ENCODE assay signal across 7 mouse cellular contexts in genomic region chr9:77911508-77912229, GRCm38 (mm10). TPM values are rescaled to one million over a fixed set of nuclear protein-coding genes. Genes with fewer than 3 reads are reported as not detected.
DNase-seq lines count a peak whose midpoint lies in the region; ATAC-seq and TF ChIP-seq lines count a peak whose summit lies in the region.

No protein-coding gene starts in this region.

- intact Hi-C loops in left cerebral cortex, postnatal 10 days (cut with DNase I): no loop called here

- H3K36me3 ChIP-seq in embryonic facial prominence, embryonic 10.5 days (replicated peaks): no peaks in the 10 kb centered on the region
- no peaks in the 10 kb centered on the region for H3K36me3 ChIP-seq in intestine, embryonic 15.5 days
- H3K36me3 ChIP-seq in midbrain, postnatal 0 days (ENCODE audit: insufficient read depth, low read length): no peaks in the 10 kb centered on the region

- peak overlapping the region; percentile 97 for H3K27ac ChIP-seq in embryonic facial prominence, embryonic 10.5 days (replicated peaks)
- peak overlapping the region; percentile 98 for H3K27ac ChIP-seq in intestine, embryonic 15.5 days
- peak overlapping the region; percentile 86; the same call in 1 of the 2 replicates for H3K27ac ChIP-seq in midbrain, postnatal 0 days (ENCODE audit: low read depth, low read length)

- peak overlapping the region; percentile 62 for H3K4me2 ChIP-seq in intestine, embryonic 15.5 days (replicated peaks)
- peak overlapping the region; percentile 64 for H3K4me2 ChIP-seq in midbrain, postnatal 0 days (ENCODE audit: low read depth, low read length, poor library complexity, severe bottlenecking)

- peak overlapping the region; percentile 82 for H3K9ac ChIP-seq in intestine, embryonic 15.5 days
- no peak overlapping the region for H3K9ac ChIP-seq in midbrain, postnatal 0 days (replicated peaks; ENCODE audit: low read length, poor library complexity, severe bottlenecking)

- WGBS in embryonic facial prominence, embryonic 10.5 days: 56% methylated on average over 7 of the region's 7 CpGs
- 26% methylated on average over 7 of the region's 7 CpGs for WGBS in intestine, embryonic 15.5 days
- 49% methylated on average over 7 of the region's 7 CpGs for WGBS in midbrain, postnatal 0 days

- peak overlapping the region; percentile 77 for H3K4me3 ChIP-seq in embryonic facial prominence, embryonic 10.5 days
- H3K4me3 ChIP-seq in intestine, embryonic 15.5 days (replicated peaks): peak overlapping the region; percentile 66
- peak overlapping the region; percentile 57 for H3K4me3 ChIP-seq in midbrain, postnatal 0 days (ENCODE audit: low read depth, low read length)

- H3K4me1 ChIP-seq in embryonic facial prominence, embryonic 10.5 days: peaks cover 31% of the 10 kb centered on the region
- peaks cover 6% of the 10 kb centered on the region for H3K4me1 ChIP-seq in intestine, embryonic 15.5 days (replicated peaks)
- no peaks in the 10 kb centered on the region for H3K4me1 ChIP-seq in midbrain, postnatal 0 days (ENCODE audit: insufficient read depth, low read length)

- H3K9me3 ChIP-seq in embryonic facial prominence, embryonic 10.5 days: no peaks in the 10 kb centered on the region
- H3K9me3 ChIP-seq in intestine, embryonic 15.5 days: no peaks in the 10 kb centered on the region
- no peaks in the 10 kb centered on the region for H3K9me3 ChIP-seq in midbrain, postnatal 0 days (ENCODE audit: low read length)

- peak; percentile 26 for DNase-seq in retina, postnatal 1 day
- DNase-seq in retina, embryonic 14.5 days (ENCODE audit: low spot score): no peak
- no peak for DNase-seq in embryonic facial prominence, embryonic 10.5 days (ENCODE audit: low spot score)
- no peak for DNase-seq in midbrain, postnatal 0 days (ENCODE audit: low spot score)
- DNase-seq in frontal cortex, postnatal 36 days (ENCODE audit: low spot score in 2 of 2): no peak
- no peak for DNase-seq in left cerebral cortex, postnatal 10 days (ENCODE audit: extremely low spot score in 1 of 2, low spot score in 2 of 2)

- TF ChIP-seq CTCF in midbrain, postnatal 0 days (IDR thresholded peaks at IDR 0.05): no peak

- ATAC-seq in intestine, embryonic 15.5 days: no peak
- no peak for ATAC-seq in midbrain, postnatal 0 days (ENCODE audit: low FRiP score)

- no peaks in the 10 kb centered on the region for H3K27me3 ChIP-seq in embryonic facial prominence, embryonic 10.5 days (replicated peaks; ENCODE audit: low read depth, poor library complexity, severe bottlenecking)
- no peaks in the 10 kb centered on the region for H3K27me3 ChIP-seq in intestine, embryonic 15.5 days (replicated peaks)
- H3K27me3 ChIP-seq in midbrain, postnatal 0 days (ENCODE audit: insufficient read depth, low read length): no peaks in the 10 kb centered on the region

RNA-seq across cellular contexts. Expression of gene Elovl5, which starts 5.5 kb away (rescaled TPM):
- 90.4 and 96.1 TPM in 2 replicates for polyA plus RNA-seq in embryonic facial prominence, embryonic 10.5 days (2016; fragmentation: Nextera tagmentation; extraction: Ambion mirVana)
- polyA plus RNA-seq in intestine, embryonic 15.5 days (2015; fragmentation: Nextera tagmentation; extraction: Ambion mirVana): 70.9 and 76.9 TPM in 2 replicates
- total RNA-seq in midbrain, postnatal 0 days (2014; rRNA removed): 79.4 and 80.0 TPM in 2 replicates
- 58.4 and 59.2 TPM in 2 replicates for polyA plus RNA-seq in midbrain, postnatal 0 days (2015; fragmentation: Nextera tagmentation; extraction: Ambion mirVana)
- total RNA-seq in left cerebral cortex, postnatal 10 days (2021): 10 to 100 TPM; 79.5 to 82.7 TPM
